Mouse (Mus musculus) brain, adult 2 months (tissue): ENCODE results near the gene Epb41l1.
"Not testable (repeated sequence)": the region's sequence is repeated elsewhere in the genome, so short reads cannot be mapped to it uniquely, and the experiment has no call there.

Experiments used
- DNase-seq: peaks from one replicate; pipeline ENCODE4 v3.0.0; 2011; ENCODE audit warnings: low read depth, low spot score

The Epb41l1 gene

GRCm38 (mm10) chr2:156420694-156421380, at the start of gene Epb41l1:
Gene Epb41l1, plus strand, starts transcription at chr2:156420909.
- peak; percentile 49 for DNase-seq

- no peak for DNase-seq
Observed at GRCm38 (mm10) chr2:156376956-156377355, 43.8 kb upstream of the Epb41l1 start.

GRCm38 (mm10) chr2:156379929-156380328, 40.8 kb upstream of the Epb41l1 start:
- peak; percentile 90 for DNase-seq

- DNase-seq: peak; percentile 64
Observed at GRCm38 (mm10) chr2:156381350-156381749, 39.4 kb upstream of the Epb41l1 start.

GRCm38 (mm10) chr2:156392461-156393154, 28.1 kb upstream of the Epb41l1 start:
- peak; percentile 94 for DNase-seq

GRCm38 (mm10) chr2:156393155-156393828, 27.4 kb upstream of the Epb41l1 start:
- DNase-seq: no peak

GRCm38 (mm10) chr2:156394282-156394681, 26.4 kb upstream of the Epb41l1 start:
- no peak for DNase-seq

- DNase-seq: peak; percentile 36
Observed at GRCm38 (mm10) chr2:156396096-156396495, 24.6 kb upstream of the Epb41l1 start.

GRCm38 (mm10) chr2:156397988-156398387, 22.7 kb upstream of the Epb41l1 start:
- DNase-seq: no peak

- DNase-seq: no peak
Observed at GRCm38 (mm10) chr2:156399485-156399884, 21.2 kb upstream of the Epb41l1 start.

- DNase-seq: peak; percentile 93
Observed at GRCm38 (mm10) chr2:156401331-156401730, 19.4 kb upstream of the Epb41l1 start.

- no peak for DNase-seq
Observed at GRCm38 (mm10) chr2:156402036-156402435, 18.7 kb upstream of the Epb41l1 start.

GRCm38 (mm10) chr2:156406987-156407386, 13.7 kb upstream of the Epb41l1 start:
- no peak for DNase-seq

GRCm38 (mm10) chr2:156408168-156408567, 12.5 kb upstream of the Epb41l1 start:
- peak; percentile 86 for DNase-seq

GRCm38 (mm10) chr2:156411348-156411747, 9.4 kb upstream of the Epb41l1 start:
- not testable (repeated sequence) for DNase-seq

- DNase-seq: no peak
Observed at GRCm38 (mm10) chr2:156414996-156415395, 5.7 kb upstream of the Epb41l1 start.

GRCm38 (mm10) chr2:156415674-156416073, 5.0 kb upstream of the Epb41l1 start:
- no peak for DNase-seq

GRCm38 (mm10) chr2:156417194-156417593, 3.5 kb upstream of the Epb41l1 start:
- DNase-seq: no peak

- DNase-seq: no peak
Observed at GRCm38 (mm10) chr2:156418467-156418866, 2.2 kb upstream of the Epb41l1 start.

GRCm38 (mm10) chr2:156420327-156420693, 399 bp upstream of the Epb41l1 start:
- no peak for DNase-seq

- DNase-seq: peak; percentile 51
Observed at GRCm38 (mm10) chr2:156421381-156422110, 837 bp downstream of the Epb41l1 start.

- DNase-seq: no peak
Observed at GRCm38 (mm10) chr2:156422631-156423030, 1.9 kb downstream of the Epb41l1 start.
